1 mouse cellular context compared by ENCODE assay signal in genomic region chr2:25701001-25701400, GRCm38 (mm10).
TF ChIP-seq lines count a peak whose summit lies in the region.

No protein-coding gene starts in this region.

TF ChIP-seq in CH12.LX, 34 proteins besides CTCF, POLR2A, EP300 and RAD21:
- TF ChIP-seq TBP (conservative IDR thresholded peaks at IDR 0.05; ENCODE audit: low read depth, low read length) (no peak), USF2 (conservative IDR thresholded peaks at IDR 0.05; ENCODE audit: low read depth, low read length) (no peak)
